Mouse (Mus musculus) kidney, embryonic 14.5 days (tissue): ENCODE data around the gene Dhx8. TPM values are rescaled to one million over a fixed set of nuclear protein-coding genes. Genes with fewer than 3 reads are reported as not detected.

Experiments used
- ATAC-seq: fragments of 200-750 bp; cut with Nextera tagmentation; 2 replicates; pipeline ENCODE4 v1.8.0; 2017; ENCODE audit warnings: moderate number of reproducible peaks, mild to moderate bottlenecking, moderate TSS enrichment, moderate library complexity; ENCODE audit not compliant: low FRiP score, low TSS enrichment
- H3K27ac ChIP-seq: fragments of 300-500 bp; sonication (generic); 2 replicates; pipeline ENCODE4 v1.5.1; 2014; ENCODE audit warnings: low read depth, mild to moderate bottlenecking, low read length, moderate library complexity, mixed read lengths
- H3K27me3 ChIP-seq: fragments of 300-500 bp; sonication (generic); 2 replicates; pipeline ENCODE4 v1.6.1; 2014; ENCODE audit warnings: mild to moderate bottlenecking, low read length; ENCODE audit not compliant: control insufficient read depth, insufficient read depth
- H3K36me3 ChIP-seq: fragments of 300-500 bp; sonication (generic); 2 replicates; pipeline ENCODE4 v1.6.1; 2014; ENCODE audit warnings: low read length, mixed read lengths; ENCODE audit not compliant: control insufficient read depth, insufficient read depth
- H3K4me1 ChIP-seq: fragments of 300-500 bp; sonication (generic); 2 replicates; pipeline ENCODE4 v1.6.1; 2014; ENCODE audit warnings: low read length, mixed read lengths; ENCODE audit not compliant: control insufficient read depth, insufficient read depth
- H3K4me2 ChIP-seq: fragments of 300-500 bp; sonication (generic); replicated peaks from 2 replicates; pipeline ENCODE4 v1.6.1; 2014; ENCODE audit warnings: low read depth, mild to moderate bottlenecking, low read length
- H3K4me3 ChIP-seq: fragments of 300-500 bp; sonication (generic); 2 replicates; pipeline ENCODE4 v1.5.1; 2014; ENCODE audit warnings: mild to moderate bottlenecking, low read length
- H3K9ac ChIP-seq: fragments of 300-500 bp; sonication (generic); 2 replicates; pipeline ENCODE4 v1.6.1; 2014; ENCODE audit warnings: low read depth, mild to moderate bottlenecking, low read length, moderate library complexity
- H3K9me3 ChIP-seq: fragments of 300-500 bp; sonication (generic); 2 replicates; pipeline ENCODE4 v1.6.1; 2016; ENCODE audit warnings: low read length; ENCODE audit not compliant: control insufficient read depth
- WGBS: fragments of 180-500 bp; shearing (Covaris S2); extraction: QIAGEN DNeasy Blood & Tissue Kit; methylation state at CpG from one replicate; pipeline ENCODE4 v1.1.7; 2014; 5-methylcytosine and 5-hydroxymethylcytosine counted together
- polyA plus RNA-seq: library from polyadenylated mRNA; unstranded; fragments of >200 nt; fragmentation: Nextera tagmentation; extraction: Ambion mirVana; gene quantifications from 2 replicates; pipeline ENCODE4 v1.2.1, GENCODE M21; 2014

Gene Dhx8
- polyA plus RNA-seq, 1 experiment from 2014 or later = 38.1 TPM

DNA sequence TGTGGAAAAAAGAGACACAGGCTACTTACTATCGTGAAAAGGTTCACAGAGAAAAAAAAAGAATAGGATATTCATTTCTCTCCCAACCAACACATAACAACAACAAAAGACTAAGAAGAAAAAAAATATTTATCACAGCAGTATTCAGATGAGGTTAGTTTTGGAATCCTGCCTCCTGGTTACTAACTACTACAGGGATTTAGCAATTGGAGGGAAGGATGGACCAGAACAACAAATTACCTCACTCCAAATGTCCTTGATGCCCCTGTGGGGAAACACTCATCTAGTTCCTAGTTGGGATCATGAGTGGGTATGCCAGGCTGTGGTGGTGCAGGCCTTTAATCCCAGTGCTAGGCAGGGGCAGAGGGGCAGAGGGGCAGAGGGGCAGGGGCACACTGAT lies 33.2 kb upstream of the Dhx8 start:
- Histone ChIP-seq H3K4me1 (peaks cover 39% of the 10 kb centered on the region), H3K9me3 (no peaks in the 10 kb centered on the region), H3K4me2 (no peak overlapping the region), H3K36me3 (no peaks in the 10 kb centered on the region), H3K9ac (0 out of 2 replicates have a peak overlapping the region, but pooled peaks have one; percentile 28), H3K4me3 (no peak overlapping the region), H3K27me3 (no peaks in the 10 kb centered on the region), H3K27ac (no peak overlapping the region)
- 95% methylated on average over 1 of the region's 1 CpGs for WGBS
- ATAC-seq = no peak

DNA sequence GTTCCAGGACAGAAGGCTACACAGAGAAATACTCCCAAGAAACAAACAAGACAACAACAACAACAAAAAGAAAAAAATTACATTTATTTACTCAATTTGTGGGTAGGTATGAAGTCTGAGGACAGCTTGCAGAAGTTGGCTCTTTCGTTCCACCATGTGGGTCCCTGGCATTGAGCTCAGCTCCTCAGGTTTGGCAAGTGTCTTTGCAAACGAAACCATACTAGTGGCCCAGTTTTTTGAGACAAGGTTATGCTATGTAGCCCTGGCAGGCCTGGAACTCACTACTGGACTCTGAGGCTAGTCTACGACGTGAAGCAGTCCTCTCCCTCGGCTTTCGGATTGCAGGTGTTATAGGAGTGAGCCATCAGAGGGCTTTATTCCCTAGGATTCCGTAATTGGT lies 32.7 kb upstream of the Dhx8 start:
- H3K4me1 ChIP-seq = peaks cover 42% of the 10 kb centered on the region
- no peak overlapping the region for H3K4me2 ChIP-seq
- H3K27ac ChIP-seq = no peak overlapping the region
- H3K9ac ChIP-seq = no peak overlapping the region
- no peaks in the 10 kb centered on the region for H3K9me3 ChIP-seq
- H3K36me3 ChIP-seq = no peaks in the 10 kb centered on the region
- WGBS = 35% methylated on average over 7 of the region's 7 CpGs
- no peak for ATAC-seq
- H3K27me3 ChIP-seq = no peaks in the 10 kb centered on the region
- no peak overlapping the region for H3K4me3 ChIP-seq

DNA sequence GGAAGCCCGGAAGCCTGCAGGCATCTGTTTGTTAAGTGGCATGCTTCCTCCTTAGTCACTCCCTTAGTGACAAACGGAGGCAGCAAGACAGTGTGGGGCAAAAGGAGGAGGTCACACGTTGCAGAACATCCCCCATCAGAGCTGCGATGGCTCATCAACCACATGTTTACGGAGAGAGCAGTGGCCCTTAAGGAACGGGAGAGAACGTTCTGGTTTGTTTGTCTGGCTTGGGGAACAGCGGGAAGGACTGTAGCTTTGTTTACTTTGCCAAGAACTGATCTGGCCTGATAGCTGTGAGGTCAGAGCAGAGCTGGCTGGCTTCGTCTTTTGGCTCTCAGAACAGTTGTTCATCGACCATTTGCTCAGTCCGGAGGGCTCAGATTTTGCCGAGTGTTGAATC lies 32.3 kb upstream of the Dhx8 start:
- no peak for ATAC-seq
- Histone ChIP-seq H3K4me1 (peaks cover 40% of the 10 kb centered on the region), H3K9me3 (no peaks in the 10 kb centered on the region), H3K36me3 (no peaks in the 10 kb centered on the region), H3K4me3 (no peak overlapping the region), H3K4me2 (no peak overlapping the region), H3K27ac (no peak overlapping the region), H3K27me3 (no peaks in the 10 kb centered on the region), H3K9ac (0 out of 2 replicates have a peak overlapping the region, but pooled peaks have one; percentile 23)
- 7% methylated on average over 12 of the region's 12 CpGs for WGBS

DNA sequence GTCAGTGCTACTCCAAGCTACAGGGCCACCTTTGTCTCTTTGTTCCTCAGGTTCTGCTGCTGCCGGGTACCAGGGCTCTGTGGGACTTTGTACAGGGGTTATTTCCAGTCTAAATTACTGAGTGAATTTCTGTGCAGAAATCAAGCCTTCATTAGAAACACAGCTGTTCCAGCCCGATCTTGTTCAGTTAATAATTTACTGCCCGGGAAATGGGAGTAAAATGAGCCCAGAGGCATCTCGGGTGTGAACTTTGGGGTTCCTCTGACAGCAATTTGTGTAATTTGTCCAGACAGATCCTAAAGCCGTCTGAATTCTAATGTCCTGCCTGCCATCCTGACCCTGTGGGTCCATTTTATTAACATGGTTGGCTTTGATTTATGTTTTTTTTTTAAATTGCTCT lies 28.6 kb upstream of the Dhx8 start:
- no peaks in the 10 kb centered on the region for H3K36me3 ChIP-seq
- no peak overlapping the region for H3K9ac ChIP-seq
- peak overlapping the region; percentile 21; the same call in 1 of the 2 replicates for H3K27ac ChIP-seq
- H3K4me1 ChIP-seq = peaks cover 23% of the 10 kb centered on the region
- no peaks in the 10 kb centered on the region for H3K9me3 ChIP-seq
- no peak overlapping the region for H3K4me3 ChIP-seq
- H3K27me3 ChIP-seq = no peaks in the 10 kb centered on the region
- H3K4me2 ChIP-seq = no peak overlapping the region
- WGBS = 5% methylated on average over 5 of the region's 5 CpGs
- ATAC-seq = no peak

DNA sequence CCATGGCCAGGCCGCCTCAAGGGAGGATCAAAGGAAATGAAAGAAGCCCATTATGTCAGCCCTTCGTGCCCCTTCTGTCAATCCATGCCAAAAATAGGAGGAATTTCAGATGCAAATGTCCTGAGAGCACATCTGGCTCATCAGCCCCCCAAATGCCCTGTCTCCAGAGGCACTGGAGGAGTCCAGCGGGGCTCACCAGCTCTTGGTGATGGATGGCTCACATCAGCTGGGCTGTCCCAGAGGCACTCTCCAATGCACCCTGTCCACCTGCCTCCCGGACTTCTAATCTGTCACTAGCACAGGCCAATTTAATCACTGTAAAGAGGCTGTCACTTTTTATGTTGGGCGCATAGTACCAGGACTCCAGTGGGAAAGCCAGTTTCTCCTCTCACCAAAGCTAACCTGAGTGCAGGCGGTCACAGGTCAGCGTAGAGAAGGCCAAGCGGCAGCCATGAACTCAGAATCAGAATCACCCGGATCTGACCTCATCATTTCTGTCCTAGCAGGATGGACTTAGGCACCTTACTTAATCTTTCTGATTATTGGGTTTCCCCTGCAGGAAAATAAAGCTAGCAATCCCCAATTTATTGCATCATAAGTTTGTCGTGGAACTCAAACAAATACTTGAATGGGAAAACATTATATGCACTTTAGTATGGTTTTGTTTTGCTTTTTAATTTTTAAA lies 25.8 kb upstream of the Dhx8 start:
- Histone ChIP-seq H3K4me2 (no peak overlapping the region), H3K27ac (no peak overlapping the region), H3K4me3 (no peak overlapping the region), H3K36me3 (no peaks in the 10 kb centered on the region), H3K9ac (no peak overlapping the region), H3K9me3 (no peaks in the 10 kb centered on the region), H3K4me1 (peaks cover 14% of the 10 kb centered on the region), H3K27me3 (no peaks in the 10 kb centered on the region)
- 78% methylated on average over 10 of the region's 10 CpGs for WGBS
- no peak for ATAC-seq

DNA sequence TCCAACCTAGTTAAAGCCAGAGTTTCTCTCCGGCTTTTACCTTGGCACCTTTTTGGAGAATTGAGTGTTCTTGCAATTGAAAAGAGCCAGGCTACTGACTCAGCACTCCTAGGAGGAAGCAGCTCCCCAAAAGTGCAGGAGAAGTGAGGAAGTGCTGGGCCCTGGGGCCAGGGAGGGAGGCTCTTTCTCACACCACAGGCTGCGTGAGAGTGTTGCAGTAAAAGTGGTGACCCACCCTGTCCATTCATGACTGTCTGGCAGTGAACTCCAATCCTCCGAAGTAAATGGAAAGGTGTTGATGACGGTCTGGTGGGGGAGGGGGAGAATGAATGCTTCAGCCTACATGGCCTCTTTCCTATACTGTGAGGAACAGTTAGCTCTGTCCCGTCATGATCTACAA lies 24.2 kb upstream of the Dhx8 start:
- Histone ChIP-seq H3K4me1 (peaks cover 13% of the 10 kb centered on the region), H3K9ac (no peak overlapping the region), H3K4me2 (no peak overlapping the region), H3K4me3 (no peak overlapping the region), H3K27ac (no peak overlapping the region), H3K36me3 (no peaks in the 10 kb centered on the region), H3K27me3 (no peaks in the 10 kb centered on the region), H3K9me3 (no peaks in the 10 kb centered on the region)
- no peak for ATAC-seq
- WGBS = 33% methylated on average over 5 of the region's 5 CpGs

DNA sequence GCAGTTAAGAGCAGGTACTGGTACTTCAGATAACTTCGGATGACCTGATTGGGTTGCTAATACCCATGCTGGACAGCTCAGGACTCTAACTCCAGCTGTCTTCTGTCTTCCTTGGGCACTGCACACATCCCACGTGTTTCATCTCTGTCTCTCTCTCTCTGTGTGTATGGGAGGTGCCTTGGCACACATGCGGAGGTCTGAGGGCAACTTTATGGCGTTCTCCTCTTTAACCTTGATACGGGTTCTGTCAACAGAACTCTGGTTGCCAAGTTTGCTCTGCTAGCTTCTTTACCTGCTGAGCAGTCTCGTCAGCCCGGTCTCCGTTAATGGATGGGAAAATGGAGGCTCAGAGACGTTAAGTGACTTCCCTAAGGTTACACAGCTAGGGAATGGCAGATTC lies 19.9 kb upstream of the Dhx8 start:
- Histone ChIP-seq H3K9ac (no peak overlapping the region), H3K27ac (no peak overlapping the region), H3K4me3 (no peak overlapping the region), H3K9me3 (no peaks in the 10 kb centered on the region), H3K4me1 (no peaks in the 10 kb centered on the region), H3K36me3 (no peaks in the 10 kb centered on the region), H3K4me2 (no peak overlapping the region), H3K27me3 (no peaks in the 10 kb centered on the region)
- ATAC-seq = 0 out of 2 replicates have a peak, but pooled peaks have one; percentile 24
- 71% methylated on average over 9 of the region's 9 CpGs for WGBS

DNA sequence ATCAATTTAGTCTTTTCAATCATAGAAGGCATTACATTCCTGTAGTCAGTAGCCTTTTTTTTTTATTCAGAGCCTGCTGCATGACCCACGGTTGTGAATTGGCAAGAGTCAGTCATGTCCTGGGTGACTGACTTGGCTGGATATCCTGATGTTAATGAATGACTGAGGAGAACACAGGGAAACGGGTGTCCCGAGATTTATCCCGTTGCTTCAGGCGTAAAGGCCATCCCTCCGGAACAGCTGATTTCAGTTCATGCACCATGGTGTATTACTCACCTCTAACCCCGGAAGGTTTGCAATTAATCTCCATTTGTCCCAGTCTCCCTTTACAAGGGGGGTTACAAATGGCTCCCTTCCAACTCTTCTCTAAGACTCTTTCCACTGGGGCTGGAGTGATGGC lies 18.7 kb upstream of the Dhx8 start:
- Histone ChIP-seq H3K27ac (no peak overlapping the region), H3K36me3 (no peaks in the 10 kb centered on the region), H3K9me3 (no peaks in the 10 kb centered on the region), H3K4me1 (no peaks in the 10 kb centered on the region), H3K4me3 (no peak overlapping the region), H3K9ac (no peak overlapping the region), H3K4me2 (no peak overlapping the region), H3K27me3 (no peaks in the 10 kb centered on the region)
- ATAC-seq = no peak
- 37% methylated on average over 7 of the region's 7 CpGs for WGBS

DNA sequence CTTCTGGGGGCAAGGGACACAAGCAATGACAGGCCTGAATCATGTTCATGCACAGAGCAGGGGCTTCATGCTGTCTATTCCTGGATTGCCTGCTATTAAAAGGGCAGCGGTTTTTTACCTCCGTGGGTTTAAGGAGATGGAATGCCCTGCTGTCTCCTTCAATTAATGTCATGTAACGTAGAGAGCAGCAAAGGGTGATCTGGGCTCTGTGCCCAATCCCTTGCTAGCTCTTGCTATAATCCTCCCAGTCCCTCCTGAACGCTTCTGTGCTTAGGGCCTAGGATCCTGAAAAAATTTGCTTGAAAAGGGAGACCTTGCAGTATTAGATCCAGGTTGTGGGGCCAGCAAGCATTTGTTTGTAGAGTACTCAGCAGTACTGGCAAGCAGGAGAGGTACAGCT lies 14.4 kb upstream of the Dhx8 start:
- Histone ChIP-seq H3K9ac (no peak overlapping the region), H3K4me3 (no peak overlapping the region), H3K36me3 (no peaks in the 10 kb centered on the region), H3K27ac (no peak overlapping the region), H3K27me3 (no peaks in the 10 kb centered on the region), H3K4me2 (no peak overlapping the region), H3K9me3 (no peaks in the 10 kb centered on the region), H3K4me1 (no peaks in the 10 kb centered on the region)
- WGBS = 42% methylated on average over 4 of the region's 4 CpGs
- ATAC-seq = no peak
